Mouse (Mus musculus): ENCODE results near the gene Lzic.
"Not testable (repeated sequence)": the region's sequence is repeated elsewhere in the genome, so short reads cannot be mapped to it uniquely, and the experiment has no call there.

GRCm38 (mm10) chr4:149460475-149460874 is 24.6 kb upstream of the Lzic start:
- TF ChIP-seq USF1 (IDR thresholded peaks at IDR 0.05; ENCODE audit: low read depth); CTCF (IDR thresholded peaks at IDR 0.05; ENCODE audit: control insufficient read depth, insufficient read depth, insufficient read length); MAX (IDR thresholded peaks at IDR 0.05); MYOG (IDR thresholded peaks at IDR 0.05; ENCODE audit: control insufficient read depth, extremely low read depth, insufficient read length); CEBPB (IDR thresholded peaks at IDR 0.05; ENCODE audit: low read depth); MYOD1 (IDR thresholded peaks at IDR 0.05; ENCODE audit: control insufficient read depth, insufficient read length, low read depth); FOSL1 (IDR thresholded peaks at IDR 0.05; ENCODE audit: insufficient read depth, low read length, poor library complexity, severe bottlenecking): not testable (repeated sequence)

All from C2C12 (cell line).